Mouse (Mus musculus): Measurements from ENCODE around the gene Capn1.

Capn1 gene

DNA sequence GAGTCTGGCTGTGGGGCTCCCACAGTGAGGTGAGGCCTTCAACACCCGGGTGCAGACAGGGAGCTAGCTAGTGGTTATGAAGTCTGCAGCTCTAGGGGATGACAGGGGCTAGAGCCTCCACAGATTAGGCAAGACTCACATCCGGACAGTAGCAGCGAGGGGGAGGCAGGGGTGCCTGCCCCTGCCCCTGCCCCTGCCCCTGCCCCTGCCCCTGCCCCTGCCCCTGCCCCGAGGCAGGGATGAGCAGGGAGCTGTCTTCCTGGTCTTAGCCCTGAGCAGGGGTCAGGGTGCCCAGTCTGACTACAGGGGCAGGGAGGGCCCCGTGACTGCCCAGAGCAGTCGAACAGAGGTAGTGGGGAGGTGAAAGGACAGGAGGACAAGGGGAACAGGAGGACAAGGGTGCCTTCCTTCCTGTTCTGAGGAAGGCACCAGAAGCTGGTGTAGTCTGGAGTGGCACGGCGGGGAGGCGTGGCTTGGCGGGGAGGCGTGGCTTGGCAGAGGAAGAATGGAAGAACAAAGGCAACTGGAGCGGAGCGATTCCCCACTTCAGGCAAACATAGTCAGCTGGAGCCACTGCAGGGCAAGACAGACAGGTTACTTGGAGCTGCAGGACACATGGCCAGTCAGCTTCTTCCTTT lies 26.8 kb downstream of the Capn1 start:
- DNase-seq, result peak; percentile 71

DNA sequence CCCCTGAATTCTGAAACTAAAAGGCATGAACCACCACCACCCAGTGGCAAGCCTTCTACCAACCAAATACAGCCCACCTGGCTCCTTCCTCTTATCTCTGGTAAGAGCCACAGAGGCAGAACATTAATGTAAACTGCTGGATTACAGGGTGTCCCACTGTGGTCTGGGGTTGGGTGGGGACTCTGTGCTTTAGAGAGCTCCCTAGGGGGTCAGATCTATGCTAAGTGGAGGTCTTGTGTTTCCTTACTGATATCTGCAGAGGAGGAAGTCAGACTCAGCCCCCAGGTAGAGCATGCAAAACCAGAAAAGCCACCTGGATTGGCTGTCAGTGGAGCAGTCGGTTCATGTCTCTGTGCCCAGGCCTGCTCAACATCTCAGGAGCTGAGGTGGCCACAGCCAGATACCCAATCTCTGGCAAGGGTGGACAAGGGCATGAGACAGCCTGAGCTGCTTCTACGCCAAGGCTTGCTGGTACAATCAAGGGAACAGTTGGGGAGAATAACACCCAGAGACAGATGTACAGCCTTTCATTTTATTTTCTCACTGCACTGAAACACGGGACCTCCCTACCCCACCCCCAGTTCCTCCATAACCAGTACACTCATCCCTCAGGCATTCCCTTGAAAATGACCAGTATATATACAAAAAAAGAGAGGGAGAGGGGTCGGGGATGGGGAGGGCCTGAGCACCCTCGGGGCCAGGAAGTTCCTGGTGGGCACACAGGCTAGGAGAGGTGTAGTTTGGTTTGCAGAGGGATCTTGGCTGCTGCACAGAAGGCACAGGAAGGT lies 27.5 kb downstream of the Capn1 start:
- no peak for DNase-seq

DNA sequence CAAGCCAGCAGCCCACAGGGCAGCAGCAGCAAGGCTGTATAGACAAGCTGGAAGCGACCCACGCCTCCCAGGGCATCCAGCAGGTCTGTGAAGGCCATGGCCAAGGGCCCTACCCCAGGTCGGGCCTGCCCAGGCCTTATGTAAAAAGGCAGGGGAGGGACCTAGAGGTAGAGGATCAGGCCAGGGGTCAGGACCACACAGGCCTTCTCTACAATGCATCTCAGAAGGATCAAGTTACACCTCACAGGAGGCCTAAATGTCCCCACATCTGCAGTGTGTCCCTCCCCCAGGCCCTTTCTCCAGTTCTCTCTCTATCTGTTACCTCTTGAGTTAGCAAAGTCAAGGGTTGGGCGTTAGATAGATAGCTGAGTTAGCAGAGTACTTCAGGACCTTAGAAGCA lies 29.7 kb downstream of the Capn1 start, which contains the start of gene Slc22a20:
Gene Slc22a20, minus strand, starts transcription at position 101 of the 400 bp plus-strand sequence.
- no peak for DNase-seq

DNA sequence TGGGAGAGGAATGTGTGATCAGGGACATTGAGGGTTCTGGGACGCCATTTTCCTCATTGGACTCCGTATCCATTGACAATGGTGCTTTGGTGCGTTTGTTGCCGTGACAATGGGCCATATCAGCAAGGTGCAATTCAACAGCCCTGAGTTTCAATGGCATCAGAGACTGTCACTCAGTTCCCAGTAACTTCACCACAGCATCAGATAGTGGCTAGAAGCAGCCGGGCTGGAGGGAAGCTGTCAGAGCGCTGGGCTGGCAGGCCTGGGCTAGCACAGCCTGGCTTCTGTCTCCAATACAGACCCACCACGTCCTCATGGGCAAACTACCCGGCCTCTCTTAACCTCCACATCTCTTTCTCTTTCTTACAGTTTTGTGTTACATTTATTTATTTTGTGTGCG lies 35.2 kb downstream of the Capn1 start:
- DNase-seq, result no peak

DNA sequence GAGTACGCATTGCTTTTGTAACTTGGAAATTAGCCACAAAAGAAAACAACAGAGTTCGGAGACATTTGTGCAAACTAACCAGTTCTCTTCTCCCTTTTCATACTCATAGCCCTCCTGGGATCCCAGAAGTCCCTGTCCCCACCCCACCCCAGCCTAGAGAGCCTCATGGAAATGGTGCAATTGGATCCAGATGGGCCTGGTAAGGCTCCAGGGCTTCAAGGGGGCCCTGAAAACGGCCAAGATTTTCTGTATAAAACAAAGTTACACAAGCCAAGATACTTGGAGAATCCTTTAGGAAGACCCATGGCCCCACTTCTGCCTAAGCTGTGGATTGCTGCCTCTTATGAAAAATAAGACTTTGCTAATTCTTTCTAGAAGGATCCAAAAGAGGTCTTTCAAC lies 38.0 kb downstream of the Capn1 start:
- DNase-seq, result no peak

DNA sequence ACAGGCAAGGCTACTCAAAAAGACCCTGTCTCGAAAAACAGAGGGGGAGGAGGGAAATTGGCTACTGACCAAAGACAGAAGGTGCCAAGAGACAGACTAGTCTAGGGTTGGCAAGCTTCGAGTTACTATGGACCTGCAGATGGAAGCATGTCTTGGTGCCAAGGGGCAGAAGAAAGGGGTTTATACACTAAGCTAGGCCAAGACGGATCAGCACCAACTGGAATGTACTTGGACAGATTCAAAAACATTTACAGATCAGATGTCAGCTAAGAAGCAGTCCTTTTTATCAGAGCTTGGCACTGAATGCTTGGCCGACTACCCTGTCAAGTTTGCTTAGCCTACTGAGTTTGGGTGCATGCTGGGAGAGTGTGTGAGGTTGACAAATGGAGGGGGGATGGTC lies 40.0 kb downstream of the Capn1 start:
- DNase-seq, result peak; percentile 63

DNA sequence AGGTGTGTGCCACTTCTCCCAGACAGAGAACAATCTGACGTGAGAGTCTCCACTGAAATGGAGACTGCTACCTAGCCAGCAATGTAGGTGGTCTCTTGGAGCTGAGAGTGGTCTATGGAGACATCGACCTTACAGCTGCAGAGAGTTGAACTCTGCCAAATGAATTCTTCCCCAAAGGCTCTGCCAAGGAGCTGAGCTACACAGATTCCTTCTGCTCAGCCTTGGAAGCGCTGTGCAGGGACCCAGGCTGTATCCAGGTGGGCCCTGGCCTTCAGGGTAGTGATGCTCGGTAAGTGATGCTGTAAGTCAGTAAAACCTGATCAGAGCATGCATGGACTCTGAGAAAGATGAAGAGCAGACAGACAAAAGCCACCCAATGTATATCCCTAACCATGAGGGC lies 40.6 kb downstream of the Capn1 start:
- DNase-seq, result no peak

DNA sequence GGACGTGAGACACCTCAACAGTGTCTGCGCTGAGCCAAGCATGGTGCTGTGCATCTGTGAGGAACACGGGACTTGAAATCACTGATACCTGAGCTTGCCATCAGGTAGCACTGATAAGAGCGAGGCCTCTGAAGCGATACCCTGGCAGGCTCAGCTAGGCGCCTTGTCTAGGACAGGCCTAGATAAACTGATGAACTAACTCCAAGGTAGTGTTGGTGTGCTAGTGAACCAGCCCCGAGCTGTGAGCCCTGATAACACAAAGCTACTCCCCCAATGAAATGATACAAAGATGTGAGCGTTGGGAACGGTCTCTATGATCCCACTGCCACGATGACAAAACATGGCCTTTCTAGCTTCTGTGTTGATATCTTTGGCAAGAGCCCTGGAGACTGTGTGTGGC lies 48.0 kb downstream of the Capn1 start:
- DNase-seq, result no peak

DNA sequence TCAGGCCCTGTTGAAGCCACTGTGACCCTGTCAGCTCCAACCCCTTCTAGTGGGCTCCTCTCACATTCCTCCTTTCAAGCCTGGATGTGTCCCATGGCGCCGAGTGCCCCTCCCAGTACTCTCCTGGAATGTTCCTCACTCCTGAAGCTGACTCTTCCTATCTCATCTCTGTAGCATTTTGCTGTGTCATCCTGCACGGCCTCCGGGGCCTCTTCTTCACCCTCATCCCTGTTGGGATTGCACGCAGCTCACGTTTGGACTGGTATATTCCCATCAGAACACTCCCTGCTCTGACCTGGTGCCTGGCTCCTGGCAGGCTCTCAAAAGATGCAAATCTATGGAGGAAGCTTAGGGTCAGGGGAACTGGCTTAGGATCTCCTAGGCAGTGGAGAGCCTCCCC lies 48.9 kb downstream of the Capn1 start:
- no peak for DNase-seq

DNA sequence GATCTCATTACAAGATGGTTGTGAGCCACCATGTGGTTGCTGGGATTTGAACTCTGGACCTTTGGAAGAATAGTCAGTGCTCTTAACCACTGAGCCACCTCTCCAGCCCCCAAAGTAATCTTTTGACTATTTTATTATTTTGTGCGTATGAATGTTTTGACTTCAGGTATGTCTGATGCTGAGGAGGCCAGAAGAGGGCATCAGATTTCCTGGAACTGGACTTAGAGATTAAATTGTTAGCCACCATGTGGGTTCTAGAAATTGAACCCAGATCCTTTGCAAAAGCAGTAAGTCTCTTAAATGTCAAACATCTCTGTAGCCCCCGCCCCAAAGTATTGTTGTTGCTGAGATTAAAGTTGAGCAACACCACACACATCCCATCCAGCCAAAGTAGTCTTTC lies 49.8 kb downstream of the Capn1 start:
- no peak for DNase-seq

DNA sequence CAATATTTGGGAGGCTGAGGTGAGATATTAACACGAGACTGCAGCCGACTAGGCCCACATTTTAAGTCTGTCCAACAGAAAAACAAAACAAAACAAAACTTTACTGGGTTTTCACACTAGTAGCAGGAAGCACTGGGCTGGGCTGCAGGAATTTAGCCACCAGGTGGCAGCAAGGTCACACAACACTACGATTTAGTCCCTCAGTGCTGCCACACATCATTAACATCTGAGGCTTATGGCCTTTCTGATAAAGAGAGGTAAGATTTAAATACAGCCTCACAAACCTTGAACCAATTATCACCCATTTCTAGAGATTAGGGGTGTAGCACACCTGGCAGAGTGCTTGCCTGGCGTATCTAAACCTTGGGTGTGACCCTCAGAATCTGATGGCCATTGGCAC lies 50.4 kb downstream of the Capn1 start:
- DNase-seq, result peak; percentile 56

DNA sequence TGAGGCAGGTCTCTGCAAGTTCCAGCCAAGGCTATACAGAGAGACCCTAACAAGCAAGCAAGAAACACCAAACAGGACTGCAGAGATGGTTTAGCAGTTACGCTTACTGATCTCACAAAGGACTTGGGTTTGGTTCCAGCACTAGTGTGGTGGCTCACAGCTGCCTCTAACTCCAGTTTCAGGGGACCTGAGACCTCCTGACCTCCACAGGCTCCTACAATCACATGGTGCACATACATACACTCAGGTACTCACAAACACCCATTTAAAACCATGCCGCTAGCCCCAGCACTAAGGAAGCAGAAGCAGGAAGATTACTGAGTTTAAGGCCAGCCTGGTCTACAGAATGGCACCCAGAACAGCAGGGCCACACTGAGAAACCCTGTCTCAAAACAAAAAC lies 50.9 kb downstream of the Capn1 start:
- DNase-seq, result no peak

DNA sequence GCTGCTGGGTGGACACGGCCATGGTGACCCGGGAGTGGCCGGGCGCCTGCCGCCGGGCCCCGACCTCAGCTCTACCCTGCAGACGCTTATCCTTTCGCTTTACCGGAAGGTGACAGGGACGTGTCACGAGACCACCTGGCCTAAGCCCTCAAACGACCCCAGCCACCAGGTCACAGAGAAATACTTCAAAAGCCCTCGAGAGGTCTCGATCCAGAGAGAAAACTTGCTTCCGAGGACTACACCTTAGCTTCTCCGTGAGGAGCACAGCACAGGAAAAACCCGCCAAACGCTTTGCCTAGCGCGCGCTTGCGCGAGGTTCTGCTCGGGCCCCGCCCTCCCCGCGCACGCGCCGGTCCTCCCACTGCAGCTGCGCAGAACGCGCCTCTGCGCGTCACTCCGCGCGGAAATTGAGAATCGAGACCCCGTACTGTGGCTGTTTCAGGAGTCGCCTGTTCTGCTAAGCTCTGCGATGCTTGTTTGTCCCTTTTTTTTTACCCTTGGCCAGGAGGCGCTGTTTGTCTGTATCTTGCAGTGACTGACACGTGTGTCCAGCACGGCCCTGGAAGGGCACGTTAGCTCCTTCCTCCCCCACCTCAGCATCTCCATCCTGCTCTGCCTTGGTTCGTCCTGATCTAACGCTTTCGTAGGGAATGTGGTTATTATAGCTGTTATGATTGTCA lies 51.7 kb downstream of the Capn1 start, which contains the start of gene Pola2:
Gene Pola2, minus strand, starts transcription at position 320 of the 680 bp plus-strand sequence.
- peak; percentile 81 for DNase-seq

DNA sequence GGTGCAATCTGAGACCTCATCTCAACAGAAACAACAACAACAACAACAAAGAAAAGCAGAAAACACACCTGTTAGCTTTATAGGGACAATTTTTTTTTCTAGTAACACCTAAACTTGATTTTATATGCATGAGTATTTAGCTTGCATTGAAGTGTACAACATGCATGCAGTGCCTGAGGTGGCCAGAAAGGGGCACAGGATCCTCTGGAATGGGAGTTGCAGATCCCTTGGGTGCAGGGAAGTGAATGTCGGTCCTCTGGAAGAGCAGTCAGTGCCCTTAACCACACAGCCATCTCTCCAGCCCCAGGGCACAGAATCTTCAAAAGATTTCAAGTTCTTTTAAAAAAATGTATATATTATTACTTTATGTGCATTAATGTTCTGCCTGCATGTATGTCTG lies 53.0 kb downstream of the Capn1 start:
- no peak for DNase-seq

DNA sequence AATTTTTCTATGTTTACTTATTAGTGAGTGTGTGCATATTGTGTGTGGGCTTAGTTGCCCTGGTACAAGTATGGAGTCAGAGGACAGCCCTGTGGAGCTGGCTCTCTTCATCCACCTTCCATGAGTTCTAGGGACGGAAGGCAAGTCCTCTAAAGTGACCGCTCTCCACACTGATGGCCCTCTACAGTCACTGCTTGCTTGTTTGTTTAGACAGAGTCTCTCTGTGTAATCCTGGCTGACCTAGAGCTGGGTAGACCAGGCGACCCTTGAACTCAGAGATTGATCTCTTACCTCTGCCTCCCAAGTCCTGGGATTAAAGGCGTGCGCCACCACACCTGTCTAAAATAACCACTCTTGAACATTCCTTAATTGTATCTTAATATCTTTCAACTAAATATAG lies 58.3 kb downstream of the Capn1 start:
- DNase-seq, result no peak

DNA sequence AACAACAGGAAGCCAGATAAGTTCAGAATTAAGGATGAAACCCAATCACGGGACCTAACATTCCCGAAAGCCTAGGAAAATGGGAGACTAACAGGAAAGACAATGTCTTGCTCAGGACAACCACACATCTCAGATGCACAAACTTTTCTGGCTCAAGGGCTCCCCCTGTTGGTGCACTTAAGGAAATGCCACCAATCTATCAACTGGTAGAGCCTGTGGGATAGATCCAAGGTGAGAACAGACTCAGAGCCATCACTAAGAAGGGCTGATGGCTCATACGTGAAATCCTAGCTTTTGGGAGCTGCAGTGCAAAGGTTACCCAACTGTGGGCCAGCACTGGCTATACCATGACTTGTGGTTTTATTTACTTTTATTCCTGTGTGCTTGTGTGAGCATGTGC lies 59.0 kb downstream of the Capn1 start:
- DNase-seq, result peak; percentile 46

DNA sequence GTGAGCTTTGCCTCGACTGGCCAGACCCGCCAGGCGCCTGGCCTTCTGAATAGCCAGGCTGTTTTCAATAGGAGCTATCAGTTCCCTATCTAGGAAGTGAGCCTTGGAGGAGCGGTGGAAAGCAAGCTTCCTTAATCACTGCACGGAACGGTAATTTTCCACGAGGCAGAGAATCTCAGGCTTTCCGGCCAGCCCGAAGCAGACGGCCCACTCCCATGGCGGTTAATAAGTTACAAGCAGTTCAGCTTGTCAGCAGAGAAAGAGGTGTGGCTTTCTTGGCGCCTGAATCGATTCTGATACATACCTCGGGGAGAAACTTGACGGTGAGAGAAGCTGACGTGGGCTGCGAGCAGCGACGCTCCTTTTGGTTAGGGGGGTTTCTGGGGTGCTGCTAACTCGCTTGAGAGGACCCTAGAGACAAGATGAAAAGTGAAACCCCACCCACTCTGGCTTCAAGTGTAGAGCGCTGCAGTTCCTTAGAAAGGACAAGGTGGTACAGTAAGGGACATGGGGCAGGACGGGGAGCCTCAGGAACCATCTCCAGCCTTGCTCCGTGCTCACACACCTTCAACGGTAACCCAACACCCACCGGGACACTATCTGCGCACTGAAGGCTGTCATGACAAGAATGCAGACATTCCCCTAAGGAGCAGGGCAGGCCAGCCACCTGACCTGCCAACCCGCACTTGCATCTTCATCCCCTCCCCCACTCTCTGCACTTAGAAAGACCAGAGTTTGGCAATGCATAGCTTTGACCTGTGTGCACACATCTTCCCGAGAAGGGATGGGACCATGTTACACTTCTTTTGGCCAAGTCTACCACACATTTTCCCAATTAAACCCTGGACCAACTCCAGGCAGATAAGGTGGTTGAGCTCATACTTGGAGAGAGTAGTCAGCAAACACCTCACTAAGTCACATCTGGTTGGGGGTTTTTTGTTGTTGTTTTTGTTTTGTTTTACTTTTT lies 59.7 kb downstream of the Capn1 start:
- DNase-seq, result no peak

DNA sequence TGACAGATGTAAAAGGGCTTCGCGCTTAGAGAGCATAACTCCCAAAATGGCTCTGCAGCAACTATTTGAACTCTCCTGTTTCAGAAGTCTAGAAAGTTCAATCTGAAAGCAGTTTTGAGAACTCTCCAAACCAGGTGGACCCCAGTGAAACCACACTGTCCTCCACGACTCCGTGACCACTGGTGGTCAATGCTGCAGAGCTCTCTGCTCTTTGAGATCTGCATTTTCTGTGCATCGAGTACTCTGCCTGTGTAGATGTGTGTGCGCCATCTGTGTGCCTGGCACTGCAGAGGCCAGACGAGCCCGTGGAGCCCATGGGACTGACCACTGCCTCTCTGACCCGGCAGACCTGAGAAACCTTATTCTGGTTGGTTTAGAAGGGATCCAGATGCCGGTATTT lies 60.8 kb downstream of the Capn1 start:
- no peak for DNase-seq

DNA sequence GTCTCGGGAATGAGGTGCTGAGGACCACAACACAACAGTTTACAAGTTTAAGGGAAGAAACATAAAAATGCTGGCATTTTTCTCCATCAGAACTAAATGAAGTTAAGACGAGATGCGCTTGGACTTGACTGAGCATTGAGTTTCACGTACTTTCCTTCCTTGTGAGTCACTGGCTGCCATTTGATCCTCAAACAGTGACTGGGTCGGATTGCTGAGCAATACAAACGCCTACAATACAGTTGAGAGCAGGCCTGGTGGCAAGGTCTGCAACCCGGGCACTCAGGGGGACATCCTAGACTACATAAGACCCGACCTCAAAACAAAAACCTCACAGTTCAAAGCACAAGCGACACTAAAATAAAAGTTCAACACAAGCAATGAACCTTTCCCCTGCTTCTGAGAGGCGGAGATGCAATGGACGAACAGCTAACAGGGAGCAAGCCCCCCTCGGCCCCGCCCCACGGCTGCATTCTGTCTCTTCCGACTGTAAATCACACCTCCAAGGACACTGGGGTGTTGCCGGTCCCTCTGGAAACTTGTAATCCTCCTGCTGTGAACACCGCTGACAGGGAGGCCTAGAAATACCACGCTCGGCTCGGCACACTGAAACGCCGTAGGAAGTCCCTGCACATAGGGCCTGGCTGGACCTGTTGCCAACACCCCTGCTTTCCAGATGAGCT lies 61.5 kb downstream of the Capn1 start:
- DNase-seq, result no peak

DNA sequence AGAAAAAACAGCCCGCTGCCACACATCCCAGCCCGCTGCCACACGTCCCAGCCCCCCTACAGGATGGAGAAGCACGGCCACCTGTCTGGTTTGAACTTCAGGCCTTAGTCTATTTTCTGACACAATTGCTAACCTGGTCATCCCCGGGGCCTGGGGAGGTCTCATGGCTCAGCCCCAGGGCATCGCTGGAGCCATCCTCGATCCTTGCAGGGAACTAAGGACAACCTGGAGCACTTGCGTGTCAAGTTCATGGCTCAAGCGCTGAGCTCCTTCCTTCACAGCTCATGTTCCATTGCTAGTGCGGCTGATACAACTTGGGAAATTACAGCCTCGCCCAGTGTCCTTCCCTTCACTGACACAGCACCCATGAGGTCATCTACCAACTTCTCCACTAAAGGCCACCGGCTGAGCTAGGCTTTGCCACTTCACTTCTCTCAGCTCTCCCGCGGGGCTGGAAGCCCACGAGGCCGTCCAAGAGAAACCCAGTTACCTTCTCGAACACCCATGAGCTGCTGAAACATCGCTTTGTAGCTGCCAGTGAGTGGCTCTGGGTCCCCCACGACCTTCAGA lies 62.4 kb downstream of the Capn1 start:
- no peak for DNase-seq

DNA sequence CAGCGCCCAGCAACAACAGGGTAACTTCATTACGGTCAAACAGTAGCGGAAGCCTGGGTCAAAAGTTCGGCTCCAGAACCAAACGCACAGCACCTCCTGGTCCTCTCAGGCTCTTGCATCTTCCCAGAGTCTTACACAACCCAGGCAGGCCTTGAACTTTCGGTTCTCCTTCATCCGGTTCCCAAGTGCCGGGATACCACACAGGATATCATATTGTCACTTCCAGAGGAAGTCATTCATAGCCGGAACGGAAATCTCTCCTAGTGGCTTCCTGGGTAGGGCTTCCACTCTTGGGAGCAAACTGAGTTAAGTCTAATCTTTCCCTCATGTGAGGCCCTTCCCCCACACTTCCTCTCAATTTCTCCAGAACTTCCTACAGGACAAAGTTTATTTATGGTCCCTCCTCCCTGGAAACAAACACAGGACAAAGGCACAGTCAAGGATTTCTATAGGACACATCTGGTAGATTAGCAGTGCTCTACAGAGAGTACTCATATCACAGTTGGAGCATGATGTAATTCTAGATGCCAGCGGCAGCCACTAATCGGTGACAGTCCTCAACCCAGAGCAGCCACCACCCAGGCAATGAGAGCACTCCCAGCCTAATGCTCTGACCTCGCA lies 63.5 kb downstream of the Capn1 start:
- DNase-seq, result no peak

Measured in layer of hippocampus, adult 9-11 months (tissue).